Mouse (Mus musculus): Measurements from ENCODE around the gene Nemp2.

GRCm38 (mm10) chr1:52676621-52677020, 46.1 kb downstream of the Nemp2 start:
- TF ChIP-seq POLR2A (IDR thresholded peaks at IDR 0.05; ENCODE audit: low read depth, low read length) (no peak), CTCF (IDR thresholded peaks at IDR 0.05; ENCODE audit: borderline replicate concordance, insufficient read depth, low read length) (no peak)

Measured in embryonic fibroblast, embryonic 13.5 days (primary cell).